Mouse (Mus musculus) layer of hippocampus, adult 9-10 months (tissue): Measurements from ENCODE around the gene Olfr1206.

Experiments used
- DNase-seq: peaks from one replicate; pipeline ENCODE4 v3.0.0; 2022; ENCODE audit warnings: low spot score

The Olfr1206 gene

DNA sequence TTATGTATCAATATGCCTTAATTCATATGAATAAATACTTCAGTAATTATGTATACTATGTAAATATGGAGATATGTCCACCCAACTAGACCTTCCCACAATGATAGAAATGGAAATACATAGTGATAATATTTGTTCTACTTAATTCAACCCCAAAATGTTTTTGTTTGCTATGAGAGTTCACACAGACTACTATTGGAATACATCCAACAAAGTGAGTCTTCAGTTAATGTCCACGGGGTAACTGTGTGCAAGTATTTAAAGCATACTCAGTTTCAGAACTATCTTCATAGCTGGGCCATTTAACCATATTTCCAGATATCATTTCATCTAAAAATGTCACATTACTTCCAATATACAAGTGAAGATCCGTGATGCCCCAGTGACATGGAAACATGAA lies at the start of gene Olfr1206:
Gene Olfr1206, plus strand, starts transcription at position 301 of the 400 bp plus-strand sequence.
- no peak for DNase-seq

DNA sequence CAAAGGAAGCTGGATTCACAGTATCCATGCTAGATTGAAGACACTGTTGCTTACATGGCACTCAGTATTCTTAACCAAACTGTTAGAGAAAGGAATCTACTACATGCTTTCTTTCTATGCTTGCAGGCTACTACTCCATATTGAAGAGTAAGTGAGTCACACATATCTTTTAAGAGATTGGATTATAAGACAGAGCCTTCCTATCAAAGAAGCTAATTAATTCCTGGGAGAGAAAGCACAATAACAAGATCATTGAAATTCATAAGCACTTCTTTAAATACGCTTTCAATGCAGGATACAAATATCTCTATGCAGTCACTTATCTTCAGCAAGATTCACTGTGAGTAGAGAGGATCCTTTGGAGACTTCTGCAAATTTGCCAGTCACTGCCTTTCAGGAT lies 48.8 kb upstream of the Olfr1206 start, which contains the start of gene Olfr1202:
Gene Olfr1202, plus strand, starts transcription at position 301 of the 400 bp plus-strand sequence.
- no peak for DNase-seq

DNA sequence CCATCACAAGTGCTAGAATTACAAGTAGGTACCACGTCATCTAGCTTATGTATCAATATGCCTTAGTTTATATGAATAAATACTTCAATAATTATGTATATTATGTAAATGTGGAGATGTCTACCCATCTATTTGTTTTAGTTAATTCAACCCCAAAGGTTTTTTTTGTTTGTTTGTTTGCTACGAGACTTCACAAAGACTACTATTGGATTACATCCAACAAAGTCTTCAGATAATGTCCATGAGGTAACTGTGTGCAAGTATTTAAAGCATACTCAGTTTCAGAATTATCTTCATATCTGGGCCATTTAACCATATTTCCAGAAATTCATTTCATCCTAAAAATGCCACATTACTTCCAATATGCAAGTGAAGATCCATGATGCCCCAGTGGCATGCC lies 33.6 kb upstream of the Olfr1206 start, which contains the start of gene Olfr1205:
Gene Olfr1205, plus strand, starts transcription at position 301 of the 400 bp plus-strand sequence.
- DNase-seq, result no peak

DNA sequence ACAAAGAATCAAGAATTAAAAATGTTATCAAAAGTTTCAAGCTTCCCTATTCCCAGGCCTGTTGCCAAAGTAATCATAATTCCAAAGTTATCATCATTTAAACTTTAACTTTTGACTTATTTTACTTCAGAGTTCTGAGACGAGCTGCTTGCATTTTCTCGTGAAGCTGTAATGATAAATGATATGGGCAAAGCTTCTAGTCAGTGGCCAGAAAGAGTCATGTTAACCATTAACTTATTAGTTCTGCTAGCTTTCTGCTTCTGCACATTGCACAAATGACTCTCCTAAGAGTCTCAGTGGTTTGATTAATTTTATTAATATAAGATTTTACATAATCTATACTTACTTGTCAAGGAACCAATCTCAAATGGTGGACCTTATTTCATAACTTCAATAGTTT lies 24.6 kb upstream of the Olfr1206 start:
- no peak for DNase-seq

DNA sequence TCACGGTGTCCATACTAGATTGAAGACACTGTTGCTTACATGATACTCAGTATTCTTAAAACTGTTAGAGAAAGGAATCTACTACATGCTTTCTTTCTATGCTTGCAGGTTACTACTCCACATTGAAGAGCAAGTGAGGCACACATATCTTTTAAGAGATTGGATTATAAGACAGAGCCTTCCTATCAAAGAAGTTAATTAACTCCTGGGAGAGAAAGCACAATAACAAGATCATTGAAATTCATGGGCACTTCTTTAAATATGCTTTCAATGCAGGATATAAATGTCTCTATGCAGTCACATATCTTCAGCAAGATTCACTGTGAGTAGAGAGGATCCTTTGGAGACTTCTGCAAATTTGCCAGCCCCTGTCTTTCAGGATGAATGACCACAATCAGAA lies 14.0 kb upstream of the Olfr1206 start, which contains the start of gene Olfr1204:
Gene Olfr1204, plus strand, starts transcription at position 301 of the 400 bp plus-strand sequence.
- DNase-seq, result no peak

DNA sequence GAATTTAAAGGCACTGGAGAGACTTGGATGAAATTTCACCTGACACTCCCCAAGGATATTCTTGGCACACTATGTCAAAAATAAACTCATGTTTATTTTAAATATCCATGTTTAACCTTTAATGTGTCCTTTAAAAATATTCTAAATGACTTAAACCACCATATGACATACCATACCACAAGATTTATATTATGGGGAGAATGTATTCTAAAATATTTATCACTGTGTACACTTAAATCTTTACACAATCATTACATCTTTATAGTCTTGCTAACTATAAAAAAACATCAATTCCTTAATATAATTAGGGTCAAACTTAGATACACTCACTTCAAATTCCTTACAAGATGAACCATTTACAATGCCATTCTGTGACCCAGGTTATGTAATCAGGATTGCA lies 39.2 kb downstream of the Olfr1206 start, which contains the start of gene Olfr1208:
Gene Olfr1208, minus strand, starts transcription at position 101 of the 400 bp plus-strand sequence.
- no peak for DNase-seq

DNA sequence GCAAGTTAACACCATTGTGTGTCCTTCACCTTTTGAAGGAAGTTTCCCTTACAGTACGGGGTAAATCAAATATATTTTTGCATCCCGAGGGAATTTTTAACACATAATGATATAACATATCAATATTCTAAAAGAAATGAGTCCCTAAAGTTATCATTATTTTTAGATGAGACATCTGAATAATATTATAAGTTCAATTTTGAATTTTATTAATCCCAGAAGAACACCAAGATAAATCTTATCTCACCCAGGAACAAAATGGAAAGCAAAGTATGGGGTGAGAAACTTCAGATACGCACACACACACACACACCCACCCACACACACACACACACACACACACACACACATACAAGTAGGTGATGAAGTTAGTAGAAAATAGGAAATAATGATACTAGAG lies 52.0 kb downstream of the Olfr1206 start, which contains the start of gene Olfr1209:
Gene Olfr1209, minus strand, starts transcription at position 101 of the 400 bp plus-strand sequence.
- no peak for DNase-seq
